Mouse (Mus musculus) MEL (cell line): ENCODE data around the gene Zfp160.

Experiments
- CHD1 ChIP-seq: IDR thresholded peaks from 2 replicates; pipeline ENCODE4 v1.6.1; 2012; ENCODE audit warnings: low read depth, mild to moderate bottlenecking, inconsistent platforms, low read length, improper control_type of control experiment
- CTCF ChIP-seq, 3 experiments: IDR thresholded peaks in 2 of 3; conservative IDR thresholded peaks in 1 of 3; 2 replicates each; pipeline ENCODE4 v1.5.1; 2011 to 2012; ENCODE audit warnings: low read length in 3 of 3, low read depth in 2 of 3, mild to moderate bottlenecking in 2 of 3, improper control_type of control experiment in 1 of 3, inconsistent platforms in 1 of 3, mixed read lengths in 1 of 3, moderate library complexity in 1 of 3; ENCODE audit not compliant: control insufficient read depth in 1 of 3, insufficient read depth in 1 of 3, poor library complexity in 1 of 3, severe bottlenecking in 1 of 3
- HCFC1 ChIP-seq: IDR thresholded peaks from 2 replicates; pipeline ENCODE4 v1.6.1; 2012; ENCODE audit warnings: low read depth, mild to moderate bottlenecking, inconsistent platforms, low read length, improper control_type of control experiment, moderate library complexity
- NELFE ChIP-seq: IDR thresholded peaks from 2 replicates; pipeline ENCODE4 v1.6.1; 2011; ENCODE audit warnings: low read depth, low read length, improper control_type of control experiment
- POLR2A ChIP-seq, 2 experiments: IDR thresholded peaks; 2 replicates each; pipeline ENCODE4 v1.6.1; 2011 to 2012; ENCODE audit warnings: low read length in 2 of 2, mild to moderate bottlenecking in 2 of 2, control low read depth in 1 of 2, improper control_type of control experiment in 1 of 2, low read depth in 1 of 2, moderate library complexity in 1 of 2; ENCODE audit not compliant: control insufficient read depth in 1 of 2, insufficient read depth in 1 of 2, poor library complexity in 1 of 2
- RAD21 ChIP-seq: IDR thresholded peaks from 2 replicates; pipeline ENCODE4 v1.6.1; 2011; ENCODE audit warnings: mild to moderate bottlenecking, low read depth, low read length, improper control_type of control experiment
- TAL1 ChIP-seq: IDR thresholded peaks from 2 replicates; pipeline ENCODE4 v1.6.1; 2012; ENCODE audit warnings: mild to moderate bottlenecking, inconsistent platforms, low read length, moderate library complexity, mixed read lengths
- USF1 ChIP-seq: IDR thresholded peaks from 2 replicates; pipeline ENCODE4 v1.6.1; 2014; ENCODE audit warnings: low read depth, mild to moderate bottlenecking, inconsistent platforms, low read length, improper control_type of control experiment, moderate library complexity

DNA sequence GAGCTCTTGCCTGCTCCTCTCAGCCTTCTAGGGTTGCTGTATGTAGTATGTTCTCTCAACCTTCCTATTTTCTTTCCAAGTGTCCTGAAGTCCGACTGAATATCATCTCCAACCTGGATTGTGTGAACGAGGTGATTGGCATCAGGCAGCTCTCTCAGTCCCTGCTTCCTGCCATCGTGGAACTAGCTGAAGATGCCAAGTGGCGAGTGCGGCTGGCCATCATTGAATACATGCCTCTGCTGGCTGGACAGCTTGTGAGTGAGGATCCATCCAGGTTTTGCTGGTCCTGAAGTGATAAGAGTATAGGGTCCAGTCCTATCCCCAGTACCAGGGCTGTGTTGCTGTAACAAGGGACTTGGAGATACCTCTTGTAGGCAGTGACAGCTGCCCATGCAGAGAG, 48.3 kb upstream of the Zfp160 start:
- TF ChIP-seq POLR2A (IDR thresholded peaks at IDR 0.05; ENCODE audit: control insufficient read depth in 1 of 2, insufficient read depth in 1 of 2, low read depth in 1 of 2, low read length in 2 of 2, poor library complexity in 1 of 2) = no peak
- no peak for TF ChIP-seq CHD1
- no peak for TF ChIP-seq CTCF (IDR thresholded peaks at IDR 0.05 in 2 of 3, conservative IDR thresholded peaks at IDR 0.05 in 1 of 3; ENCODE audit: control insufficient read depth in 1 of 3, insufficient read depth in 1 of 3, low read depth in 2 of 3, low read length in 3 of 3, poor library complexity in 1 of 3, severe bottlenecking in 1 of 3)
- TF ChIP-seq TAL1 = no peak
- TF ChIP-seq HCFC1 = no peak
- no peak for TF ChIP-seq RAD21
- no peak for TF ChIP-seq NELFE
- no peak for TF ChIP-seq USF1
